Mouse (Mus musculus) cerebellum, adult 9-10 months (tissue): ENCODE measurements around the gene Prl8a6.
A peak's percentile ranks its signal among the peaks of the same experiment; 100 is the strongest.

Experiments
- DNase-seq: peaks from one replicate; pipeline ENCODE4 v3.0.0; 2022

Gene Prl8a6

GRCm38 (mm10) chr13:27438588-27438987 lies at the start of gene Prl8a6:
Prl8a6 (minus strand) TSS chr13:27438688.
- DNase-seq = no peak

GRCm38 (mm10) chr13:27433159-27433558 lies 5.3 kb downstream of the Prl8a6 start:
- no peak for DNase-seq

- DNase-seq = no peak
These were observed 24.8 kb downstream of the Prl8a6 start for GRCm38 (mm10) chr13:27413640-27414039.

- DNase-seq = peak; percentile 76
These were observed 39.3 kb downstream of the Prl8a6 start for GRCm38 (mm10) chr13:27399061-27399724.

GRCm38 (mm10) chr13:27390746-27391145 lies 47.7 kb downstream of the Prl8a6 start, which contains the start of gene Prl2b1:
Prl2b1 (minus strand) TSS chr13:27390846.
- DNase-seq = no peak
